Mouse (Mus musculus) right cerebral cortex, adult 2 months (tissue): ENCODE data around the gene Opa3.

Source experiments
- DNase-seq, 2 experiments: peaks; one replicate each; pipeline ENCODE4 v3.0.0; 2021 to 2022; ENCODE audit warnings: low spot score in 2 of 2

Gene Opa3

GRCm38 (mm10) chr7:19245083-19245482, 16.9 kb downstream of the Opa3 start:
- DNase-seq: no peak

DNA sequence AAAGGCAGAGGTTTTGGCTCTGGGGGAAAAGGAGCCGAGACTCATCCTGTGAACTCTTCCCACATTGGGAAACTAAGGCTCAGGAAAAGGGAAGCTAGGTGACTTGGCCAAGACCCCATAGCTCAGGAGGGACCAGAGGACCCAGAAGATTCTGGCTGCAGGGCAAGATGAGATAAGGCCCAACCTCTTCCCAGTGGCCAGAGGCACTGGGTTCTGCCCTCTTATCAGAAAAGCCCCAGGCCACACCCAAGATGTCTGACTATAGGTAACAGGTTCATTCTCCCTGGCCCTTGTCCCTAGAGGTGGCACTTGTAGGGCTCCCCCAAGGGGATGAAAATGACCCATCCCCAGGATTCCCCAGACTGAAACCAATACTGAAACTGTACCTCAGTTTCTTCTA, 18.7 kb downstream of the Opa3 start:
- no peak for DNase-seq

DNA sequence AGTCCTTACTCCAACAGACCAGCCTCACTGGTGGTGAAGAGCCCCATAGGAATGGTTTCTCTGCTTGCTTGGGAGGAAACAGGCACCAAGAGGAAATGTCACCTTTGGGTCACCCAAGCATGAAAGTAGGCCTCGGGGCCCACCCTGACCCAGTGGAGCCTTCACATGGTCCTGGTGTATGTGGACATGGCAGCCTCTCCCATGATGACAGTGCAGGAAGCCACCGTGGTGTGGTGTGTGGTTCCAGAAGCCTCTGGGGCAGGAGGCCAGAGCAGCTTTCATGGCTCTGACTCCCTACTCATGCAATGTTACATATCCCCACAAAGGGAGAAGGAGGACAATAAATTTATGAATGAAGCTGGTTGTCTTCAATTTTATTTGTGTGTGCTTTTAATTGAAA, 19.4 kb downstream of the Opa3 start:
- no peak for DNase-seq

DNA sequence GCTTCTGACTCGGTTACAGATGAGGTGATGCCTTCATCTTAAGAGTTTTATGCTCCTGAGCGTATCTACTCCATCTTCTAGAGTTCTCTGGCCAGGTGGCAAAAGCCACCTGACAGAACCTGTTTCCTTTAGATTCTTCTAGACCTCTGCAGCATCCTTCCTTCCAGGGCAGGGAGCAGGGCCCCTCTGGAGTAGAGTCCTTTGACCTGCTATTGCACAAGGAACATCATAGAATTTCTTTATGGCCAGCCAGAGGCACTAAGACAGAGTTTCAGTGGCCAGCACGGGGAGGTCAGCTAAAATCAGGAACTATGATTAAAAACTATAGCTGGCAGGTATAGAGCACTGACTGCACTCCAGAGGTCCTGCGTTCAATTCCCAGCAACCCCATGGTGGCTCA, 23.9 kb downstream of the Opa3 start:
- DNase-seq: no peak

DNA sequence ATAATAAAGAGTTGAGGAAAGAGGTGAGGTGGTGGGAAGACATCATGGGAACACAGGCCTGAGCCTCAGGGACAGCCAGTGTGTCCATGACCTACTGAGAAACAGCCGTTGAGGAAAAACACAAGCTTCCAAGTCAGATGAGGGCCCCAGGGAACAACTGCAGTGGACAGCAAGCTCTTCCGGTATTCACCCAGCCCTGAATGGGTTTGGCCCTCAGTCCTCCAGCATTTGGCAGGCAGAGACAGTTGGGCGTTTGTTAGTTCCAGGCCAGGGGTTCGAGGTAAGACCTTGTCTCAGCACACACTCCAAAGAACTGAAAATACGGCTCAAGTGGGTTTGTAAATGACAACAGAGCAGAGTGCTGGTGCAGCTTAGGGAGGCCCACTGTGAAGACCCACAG, 25.3 kb downstream of the Opa3 start:
- DNase-seq: no peak

- no peak for DNase-seq
These were observed 27.3 kb downstream of the Opa3 start for GRCm38 (mm10) chr7:19255395-19255794.

DNA sequence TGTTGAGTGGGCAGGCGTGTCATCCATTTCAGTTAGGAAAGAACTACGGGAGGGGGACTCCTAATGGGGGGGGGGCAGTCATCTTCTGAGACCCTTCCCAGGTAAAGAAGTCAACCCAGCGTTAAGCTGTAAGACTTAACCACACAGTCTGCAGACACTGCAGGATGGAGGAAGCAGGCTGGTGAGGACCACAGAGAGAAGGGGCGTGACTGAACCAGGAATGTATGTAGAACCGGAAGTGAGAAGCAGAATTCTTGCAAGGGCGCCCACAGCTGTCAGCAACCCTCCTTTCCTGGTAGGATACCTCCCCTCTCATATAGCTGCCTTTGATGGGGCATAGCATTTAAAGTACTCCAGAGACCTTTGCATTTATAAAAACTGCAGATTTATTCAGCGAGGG, 28.4 kb downstream of the Opa3 start:
- no peak for DNase-seq

GRCm38 (mm10) chr7:19257390-19258022, 29.4 kb downstream of the Opa3 start:
- DNase-seq: peak in 1 of 2 experiments; percentile 44

DNA sequence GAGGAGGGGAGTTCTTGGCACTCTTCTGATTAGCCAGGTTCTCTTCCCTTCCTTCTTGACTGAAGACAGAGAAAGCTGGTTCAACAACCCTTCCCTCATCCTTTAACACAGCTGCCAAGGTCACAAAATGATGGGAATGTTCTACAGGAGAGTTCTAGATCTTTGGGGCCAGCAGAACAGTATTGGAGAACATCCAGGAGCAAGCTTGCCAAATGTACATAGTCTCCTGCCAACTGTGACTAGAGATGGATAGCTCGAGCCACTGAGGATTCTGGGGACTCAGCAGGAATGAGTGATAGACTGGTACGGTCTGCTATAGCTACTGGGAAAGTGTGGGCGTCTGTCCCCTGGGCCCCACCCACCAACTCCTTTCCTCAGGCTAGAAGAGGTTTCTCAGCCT, 30.2 kb downstream of the Opa3 start:
- no peak for DNase-seq

DNA sequence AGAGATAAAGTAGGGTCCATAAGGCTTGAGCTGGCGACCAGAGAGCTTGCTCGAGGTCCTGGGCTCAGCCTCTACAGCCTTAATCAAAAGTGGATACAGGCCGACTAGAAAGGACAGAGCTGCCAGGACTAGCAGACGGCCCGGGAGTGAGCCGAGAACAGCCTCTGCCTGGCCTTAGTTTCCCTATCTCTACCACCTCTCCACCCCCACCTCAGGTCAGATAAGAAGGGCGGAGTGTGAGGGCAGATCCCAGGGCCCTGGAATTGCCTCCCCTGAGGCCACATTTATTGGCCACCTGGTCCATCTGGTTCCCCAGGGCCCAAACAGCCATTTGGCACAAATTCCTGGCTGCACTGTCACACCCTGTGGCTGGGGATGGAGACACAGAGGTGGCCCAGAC, 37.0 kb downstream of the Opa3 start:
- no peak for DNase-seq

DNA sequence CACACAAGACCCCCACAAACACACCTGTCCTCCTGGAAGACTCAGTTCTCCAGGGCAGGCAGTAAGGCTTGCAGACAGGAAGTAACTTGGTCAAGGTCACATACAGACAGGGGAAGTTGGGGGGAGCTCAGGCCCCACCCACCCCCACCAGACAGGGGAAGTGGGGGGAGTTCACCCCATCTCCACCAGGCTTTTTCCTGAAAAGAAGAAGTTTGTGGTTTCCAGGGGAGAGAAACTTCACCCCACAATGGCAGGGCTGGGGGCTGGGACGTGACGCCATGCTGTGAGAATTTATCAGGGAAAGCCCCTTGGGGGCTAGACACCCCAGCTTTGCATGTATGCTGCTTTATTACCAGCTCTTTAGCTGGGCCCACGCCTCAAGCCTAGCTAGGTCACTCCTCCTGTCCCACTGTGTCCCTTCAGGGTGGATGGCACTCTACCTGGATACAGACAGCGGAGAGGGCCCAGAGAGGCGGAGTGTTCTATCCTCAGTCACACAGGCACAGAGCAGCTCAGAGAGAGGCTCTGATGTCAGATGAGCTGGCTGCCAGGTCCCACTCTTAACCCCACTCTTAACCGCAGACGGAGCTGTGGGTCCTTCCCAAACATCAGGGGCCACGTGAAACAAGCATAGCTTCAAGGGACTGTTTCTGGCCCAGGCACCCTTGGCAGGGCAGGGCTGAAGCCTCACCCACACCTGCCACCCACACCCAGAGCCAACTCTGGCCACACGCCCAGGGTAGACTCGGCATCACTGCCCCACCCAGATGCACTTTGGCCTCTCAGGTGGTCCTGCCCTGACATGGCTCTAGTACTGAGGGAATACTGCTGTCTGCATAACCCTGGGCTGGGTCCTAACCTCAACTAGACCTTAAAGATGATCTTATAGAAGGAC, 38.0 kb downstream of the Opa3 start:
- DNase-seq: no peak

DNA sequence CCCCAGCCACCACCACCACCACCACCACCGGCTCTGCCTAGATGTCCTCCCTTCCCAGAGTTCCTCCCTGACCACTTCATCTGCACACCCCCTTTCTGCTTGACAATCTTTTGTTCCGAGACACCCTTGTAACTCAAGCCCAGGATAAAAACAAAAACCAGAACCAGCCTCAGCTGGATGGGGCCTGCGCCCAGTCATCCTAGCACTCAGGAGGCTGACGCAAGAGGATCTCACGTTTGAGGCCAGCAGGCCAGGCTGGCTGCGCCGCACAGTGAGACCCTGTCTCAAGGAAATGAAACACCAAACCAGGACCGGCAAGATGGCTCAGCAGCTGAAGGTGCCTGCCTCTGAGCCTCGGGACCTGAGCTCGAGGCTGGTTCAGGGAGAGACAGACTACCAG, 38.9 kb downstream of the Opa3 start:
- no peak for DNase-seq

- no peak for DNase-seq
These were observed 41.0 kb downstream of the Opa3 start for GRCm38 (mm10) chr7:19268993-19269681.

GRCm38 (mm10) chr7:19269721-19270441, 41.7 kb downstream of the Opa3 start:
- DNase-seq: no peak

DNA sequence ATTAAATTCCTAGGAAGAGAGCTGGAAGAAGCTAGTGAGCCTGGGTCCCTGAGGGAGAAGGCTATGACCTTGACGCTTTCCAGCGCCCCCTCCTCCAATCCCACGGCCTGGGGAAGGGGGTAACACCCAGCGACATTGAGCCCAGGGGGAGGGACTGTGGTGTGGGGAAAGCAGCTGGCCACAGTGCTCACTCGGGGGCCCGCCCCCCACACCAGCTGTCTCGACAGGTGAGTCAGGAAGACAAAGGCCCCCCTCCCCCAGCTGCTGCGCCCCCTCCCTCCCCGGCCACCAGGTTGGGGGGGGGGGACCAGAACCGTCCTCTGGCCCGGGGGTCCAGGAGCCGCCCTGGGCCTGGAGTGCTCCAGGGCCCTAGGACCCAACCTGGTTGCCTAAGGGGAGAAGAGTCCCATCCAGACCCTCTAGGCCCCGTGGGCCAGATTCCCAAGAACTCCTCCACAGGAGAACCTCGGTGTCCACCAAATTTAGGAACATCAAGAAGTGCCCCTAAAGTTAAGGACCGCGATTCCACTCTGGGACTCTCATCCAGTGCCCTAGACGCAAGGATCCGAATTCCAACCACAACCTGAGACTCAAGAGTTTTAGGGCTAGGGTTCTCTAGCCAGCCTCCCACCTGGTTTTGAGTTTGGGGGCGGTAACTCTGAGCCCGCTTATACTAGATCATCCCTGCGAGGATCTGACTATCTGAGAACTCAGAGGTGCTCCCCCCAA, 42.5 kb downstream of the Opa3 start:
- no peak for DNase-seq

GRCm38 (mm10) chr7:19271238-19272172, 43.4 kb downstream of the Opa3 start, which contains the start of gene Vasp:
TSS of gene Vasp (minus strand) at chr7:19271817.
- DNase-seq: peak; percentile 87 to 90

- DNase-seq: no peak
These were observed 44.1 kb downstream of the Opa3 start for GRCm38 (mm10) chr7:19272173-19272764.

GRCm38 (mm10) chr7:19276253-19276652, 48.1 kb downstream of the Opa3 start:
- no peak for DNase-seq

DNA sequence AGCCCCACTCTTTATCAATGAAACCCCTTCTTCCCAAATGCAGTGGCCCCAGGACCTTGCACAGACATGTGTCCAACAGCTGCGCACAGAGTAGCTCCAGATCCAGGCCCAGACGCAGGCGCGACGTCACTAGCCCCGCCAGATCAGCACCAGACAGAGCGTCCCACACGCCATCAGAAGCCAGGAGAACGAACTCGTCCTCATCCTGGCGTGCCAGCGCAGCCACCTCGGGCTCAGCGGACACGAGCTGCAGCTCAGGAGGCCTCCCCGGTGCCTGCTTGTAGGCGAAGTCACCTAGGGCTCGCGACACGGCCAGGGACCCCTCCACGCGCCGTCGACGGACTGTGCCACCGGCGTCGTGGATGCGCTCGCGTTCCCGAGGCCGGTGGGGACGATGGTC, 50.9 kb downstream of the Opa3 start:
- no peak for DNase-seq
